Mouse (Mus musculus): ENCODE results near the gene Zmiz1. TPM values are rescaled to one million over a fixed set of nuclear protein-coding genes. Genes with fewer than 3 reads are reported as not detected.

Zmiz1 gene
- total and polyA plus RNA-seq, 2 experiments from 2014 or later, result 38.0 to 75.6 TPM

DNA sequence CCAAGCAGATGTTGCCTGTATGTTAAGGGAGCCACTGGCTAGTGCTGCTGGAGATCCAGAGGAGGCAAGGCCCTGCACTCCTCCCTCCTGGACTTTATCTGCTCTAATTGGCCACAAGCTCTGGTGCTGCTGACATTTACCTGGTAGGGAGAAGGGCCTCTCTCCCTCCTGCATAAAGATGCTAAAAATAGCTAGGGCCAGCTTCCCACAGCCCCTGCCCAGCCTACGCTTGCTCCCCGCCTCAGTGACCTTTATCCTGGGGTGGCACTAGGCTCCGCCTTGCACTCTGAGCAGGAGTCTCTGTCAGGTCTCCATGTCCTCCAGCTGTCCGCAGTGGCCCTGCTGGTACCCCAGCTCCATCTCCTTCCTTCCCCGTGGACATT lies 49.8 kb downstream of the Zmiz1 start:
- H3K36me3 ChIP-seq (ENCODE audit: insufficient read depth), result peaks cover 11% of the 10 kb centered on the region; the same call in 1 of the 2 replicates
- ATAC-seq, result no peak
- WGBS, result 89% methylated on average over 5 of the region's 5 CpGs

DNA sequence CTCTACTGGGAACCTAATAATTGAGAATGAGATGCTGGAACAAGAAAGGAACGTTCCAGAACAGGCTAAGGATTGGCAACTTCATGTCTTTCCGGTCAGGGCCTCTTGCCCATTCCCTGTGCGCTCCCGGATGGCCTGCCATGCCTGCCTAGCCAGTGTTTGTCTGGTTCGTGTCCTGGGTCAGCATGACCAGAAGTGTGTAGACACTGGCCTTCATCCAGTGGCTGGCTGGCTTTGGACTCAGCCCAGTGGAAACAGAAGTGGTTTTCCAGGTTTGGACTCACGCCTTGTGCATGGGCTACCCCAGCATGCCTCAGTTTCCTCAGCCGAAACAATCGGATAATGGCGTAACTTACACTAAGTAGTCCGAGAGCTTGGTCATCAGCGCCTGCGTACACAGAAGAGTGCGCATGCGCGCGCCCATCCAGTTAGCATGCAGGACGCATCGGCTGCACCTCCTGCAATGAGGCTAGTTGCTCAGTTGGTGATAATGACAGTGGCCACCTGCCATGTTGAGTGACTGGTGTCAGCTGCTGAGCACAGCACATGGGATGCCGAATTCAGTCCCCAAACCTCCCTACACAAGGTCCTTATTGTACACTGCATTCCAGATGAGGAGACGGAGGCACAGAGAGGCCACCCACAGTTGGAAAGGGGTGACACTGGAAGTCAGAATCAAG lies 50.6 kb downstream of the Zmiz1 start:
- Histone ChIP-seq H3K9me3 (ENCODE audit: low read length) (no peaks in the 10 kb centered on the region), H3K27ac (ENCODE audit: low read depth, low read length) (no peak overlapping the region), H3K4me1 (ENCODE audit: insufficient read depth) (peaks cover 13% of the 10 kb centered on the region), H3K4me2 (ENCODE audit: low read depth) (no peak overlapping the region), H3K27me3 (ENCODE audit: insufficient read depth, low read length) (no peaks in the 10 kb centered on the region), H3K4me3 (ENCODE audit: low read depth, low read length) (no peak overlapping the region), H3K36me3 (ENCODE audit: insufficient read depth) (peaks cover 6% of the 10 kb centered on the region; the same call in 1 of the 2 replicates), H3K9ac (no peak overlapping the region)
- no peak for DNase-seq
- ATAC-seq, result no peak
- no peak for TF ChIP-seq CTCF (IDR thresholded peaks at IDR 0.05; ENCODE audit: low read depth)
- 88% methylated on average over 20 of the region's 20 CpGs for WGBS

More for the DNA sequence above, 49.8 kb downstream of the Zmiz1 start:
- peaks cover 13% of the 10 kb centered on the region for H3K4me1 ChIP-seq (ENCODE audit: insufficient read depth)
- no peaks in the 10 kb centered on the region for H3K27me3 ChIP-seq (ENCODE audit: insufficient read depth, low read length)
- H3K9ac ChIP-seq, result no peak overlapping the region
- H3K4me3 ChIP-seq (ENCODE audit: low read depth, low read length), result no peak overlapping the region
- H3K27ac ChIP-seq (ENCODE audit: low read depth, low read length), result no peak overlapping the region
- TF ChIP-seq CTCF (IDR thresholded peaks at IDR 0.05; ENCODE audit: low read depth), result no peak
- no peak overlapping the region for H3K4me2 ChIP-seq (ENCODE audit: low read depth)
- DNase-seq, result no peak
- no peaks in the 10 kb centered on the region for H3K9me3 ChIP-seq (ENCODE audit: low read length)

DNA sequence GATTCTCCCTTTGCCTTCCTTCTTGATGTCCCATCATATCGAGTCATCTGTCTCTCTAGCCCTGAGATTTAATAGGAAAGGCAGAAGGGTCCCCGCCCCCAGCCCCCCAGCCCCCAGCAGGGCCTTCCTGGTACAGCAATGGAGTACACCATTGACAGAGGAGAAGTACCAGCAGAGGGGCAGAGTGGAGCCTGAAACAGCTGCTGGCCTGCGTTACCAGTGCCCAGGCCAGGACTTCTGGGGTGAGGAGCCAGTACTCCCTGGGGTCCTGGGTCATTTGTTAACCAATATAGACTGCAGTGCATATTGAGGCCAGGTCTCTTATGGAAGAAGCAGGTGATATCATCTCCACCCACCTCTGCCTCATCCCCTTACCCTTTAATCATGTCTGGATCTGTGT lies 51.4 kb downstream of the Zmiz1 start:
- no peaks in the 10 kb centered on the region for H3K27me3 ChIP-seq (ENCODE audit: insufficient read depth, low read length)
- H3K27ac ChIP-seq (ENCODE audit: low read depth, low read length), result no peak overlapping the region
- peaks cover 13% of the 10 kb centered on the region for H3K4me1 ChIP-seq (ENCODE audit: insufficient read depth)
- no peak overlapping the region for H3K4me2 ChIP-seq (ENCODE audit: low read depth)
- ATAC-seq, result no peak
- WGBS, result 91% methylated on average over 3 of the region's 3 CpGs
- no peak for DNase-seq
- H3K36me3 ChIP-seq (ENCODE audit: insufficient read depth), result peaks cover 6% of the 10 kb centered on the region; the same call in 1 of the 2 replicates
- no peaks in the 10 kb centered on the region for H3K9me3 ChIP-seq (ENCODE audit: low read length)
- no peak overlapping the region for H3K9ac ChIP-seq
- no peak overlapping the region for H3K4me3 ChIP-seq (ENCODE audit: low read depth, low read length)
- no peak for TF ChIP-seq CTCF (IDR thresholded peaks at IDR 0.05; ENCODE audit: low read depth)

DNA sequence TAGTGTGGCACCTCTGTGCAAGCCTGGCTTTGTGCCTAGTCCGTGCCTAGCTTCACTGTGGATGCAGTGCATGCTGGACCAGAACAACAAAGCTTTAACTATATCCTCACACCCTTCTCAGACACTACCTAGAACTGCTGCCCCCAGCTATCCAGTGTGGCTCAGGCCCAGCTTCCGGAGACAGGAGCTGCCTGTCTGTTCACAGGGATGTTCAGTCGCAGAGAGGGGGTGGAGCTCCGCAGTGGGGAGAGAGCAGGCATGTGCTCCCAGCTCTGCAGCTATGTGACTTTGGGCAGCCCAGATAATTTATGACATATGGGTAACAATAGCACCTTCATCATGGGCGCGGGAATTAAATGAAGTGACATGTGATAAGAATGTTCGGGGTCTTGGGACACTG lies 52.0 kb downstream of the Zmiz1 start:
- Histone ChIP-seq H3K4me3 (ENCODE audit: low read depth, low read length) (no peak overlapping the region), H3K36me3 (ENCODE audit: insufficient read depth) (peaks cover 6% of the 10 kb centered on the region; the same call in 1 of the 2 replicates), H3K27ac (ENCODE audit: low read depth, low read length) (no peak overlapping the region), H3K9me3 (ENCODE audit: low read length) (no peaks in the 10 kb centered on the region), H3K9ac (no peak overlapping the region), H3K4me1 (ENCODE audit: insufficient read depth) (peaks cover 13% of the 10 kb centered on the region), H3K4me2 (ENCODE audit: low read depth) (no peak overlapping the region), H3K27me3 (ENCODE audit: insufficient read depth, low read length) (no peaks in the 10 kb centered on the region)
- ATAC-seq (no peak), DNase-seq (no peak)
- 66% methylated on average over 7 of the region's 7 CpGs for WGBS
- no peak for TF ChIP-seq CTCF (IDR thresholded peaks at IDR 0.05; ENCODE audit: low read depth)

DNA sequence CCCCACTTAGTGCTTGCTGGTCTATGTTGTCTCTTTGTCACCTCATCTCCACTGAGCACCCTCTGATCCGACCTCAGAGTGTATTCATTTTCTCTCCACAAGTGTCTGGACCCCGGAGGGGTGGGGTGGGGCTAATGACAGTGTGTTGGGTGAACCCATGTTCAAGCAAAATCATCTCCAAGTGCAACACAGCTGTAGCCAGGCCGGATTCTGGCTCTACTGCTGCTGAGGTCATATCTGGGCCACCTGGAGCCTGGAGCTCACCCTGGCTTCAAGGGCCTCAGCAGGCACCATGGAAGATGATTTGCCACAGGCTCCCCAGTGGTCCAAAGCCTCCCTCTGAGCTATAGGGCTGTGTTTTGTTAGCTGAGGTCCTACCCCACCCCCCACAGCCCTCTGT lies 52.6 kb downstream of the Zmiz1 start:
- DNase-seq (no peak), ATAC-seq (no peak)
- H3K9ac ChIP-seq, result no peak overlapping the region
- no peaks in the 10 kb centered on the region for H3K9me3 ChIP-seq (ENCODE audit: low read length)
- H3K27ac ChIP-seq (ENCODE audit: low read depth, low read length), result no peak overlapping the region
- no peak overlapping the region for H3K4me2 ChIP-seq (ENCODE audit: low read depth)
- TF ChIP-seq CTCF (IDR thresholded peaks at IDR 0.05; ENCODE audit: low read depth), result no peak
- no peaks in the 10 kb centered on the region for H3K27me3 ChIP-seq (ENCODE audit: insufficient read depth, low read length)
- WGBS, result 55% methylated on average over 3 of the region's 3 CpGs
- H3K4me1 ChIP-seq (ENCODE audit: insufficient read depth), result peaks cover 13% of the 10 kb centered on the region
- H3K4me3 ChIP-seq (ENCODE audit: low read depth, low read length), result no peak overlapping the region
- H3K36me3 ChIP-seq (ENCODE audit: insufficient read depth), result peaks cover 6% of the 10 kb centered on the region; the same call in 1 of the 2 replicates

DNA sequence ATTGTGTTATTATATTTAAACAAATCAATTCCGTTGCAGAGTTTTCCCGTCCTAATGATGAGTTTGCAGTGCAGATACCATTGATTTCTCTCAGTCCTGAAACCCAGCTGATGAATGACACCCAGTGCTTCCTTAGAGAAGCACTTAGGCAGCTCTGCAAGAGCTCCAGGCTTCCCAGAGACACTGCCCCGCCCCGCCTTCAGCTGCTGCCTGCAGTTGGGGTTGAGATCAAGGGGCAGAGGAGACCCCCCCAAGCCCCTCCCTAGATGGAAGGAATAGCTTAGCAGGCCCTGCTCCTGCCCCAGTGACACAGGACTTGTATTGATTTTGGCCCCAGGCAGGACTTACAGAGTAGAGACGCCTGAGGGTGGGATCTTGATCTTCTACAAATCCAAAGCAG lies 53.0 kb downstream of the Zmiz1 start:
- no peaks in the 10 kb centered on the region for H3K9me3 ChIP-seq (ENCODE audit: low read length)
- peak overlapping the region; percentile 35; the same call in 1 of the 2 replicates for H3K27ac ChIP-seq (ENCODE audit: low read depth, low read length)
- DNase-seq (no peak), ATAC-seq (no peak)
- no peaks in the 10 kb centered on the region for H3K27me3 ChIP-seq (ENCODE audit: insufficient read depth, low read length)
- no peak overlapping the region for H3K9ac ChIP-seq
- WGBS, result 44% methylated on average over 5 of the region's 5 CpGs
- H3K4me3 ChIP-seq (ENCODE audit: low read depth, low read length), result no peak overlapping the region
- no peak for TF ChIP-seq CTCF (IDR thresholded peaks at IDR 0.05; ENCODE audit: low read depth)
- no peak overlapping the region for H3K4me2 ChIP-seq (ENCODE audit: low read depth)
- peaks cover 6% of the 10 kb centered on the region; the same call in 1 of the 2 replicates for H3K36me3 ChIP-seq (ENCODE audit: insufficient read depth)
- peaks cover 13% of the 10 kb centered on the region for H3K4me1 ChIP-seq (ENCODE audit: insufficient read depth)

DNA sequence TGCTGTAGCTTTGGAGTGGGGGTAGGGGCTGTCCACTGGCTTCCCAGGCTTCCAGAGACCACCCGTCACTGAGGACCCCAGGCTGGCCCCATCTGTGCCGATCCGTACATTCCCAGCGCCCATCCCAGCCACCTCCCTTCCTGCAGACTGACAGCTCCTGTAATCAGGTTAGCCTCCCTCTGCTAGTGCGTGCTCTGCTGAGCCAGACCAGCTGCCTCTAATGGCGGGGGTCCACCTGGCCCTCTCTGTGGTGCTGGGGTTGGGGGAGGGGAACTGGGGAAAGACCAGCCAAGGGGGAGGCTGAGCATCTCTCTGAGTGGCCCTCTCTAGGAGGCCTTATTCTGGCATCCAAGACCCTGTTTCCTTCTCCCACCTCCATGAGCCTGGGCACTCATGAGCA lies 53.8 kb downstream of the Zmiz1 start:
- Histone ChIP-seq H3K27me3 (ENCODE audit: insufficient read depth, low read length) (no peaks in the 10 kb centered on the region), H3K27ac (ENCODE audit: low read depth, low read length) (no peak overlapping the region), H3K9ac (no peak overlapping the region), H3K4me3 (ENCODE audit: low read depth, low read length) (no peak overlapping the region), H3K4me2 (ENCODE audit: low read depth) (no peak overlapping the region), H3K4me1 (ENCODE audit: insufficient read depth) (peaks cover 13% of the 10 kb centered on the region), H3K36me3 (ENCODE audit: insufficient read depth) (peaks cover 6% of the 10 kb centered on the region; the same call in 1 of the 2 replicates), H3K9me3 (ENCODE audit: low read length) (no peaks in the 10 kb centered on the region)
- WGBS, result 28% methylated on average over 6 of the region's 6 CpGs
- no peak for TF ChIP-seq CTCF (IDR thresholded peaks at IDR 0.05; ENCODE audit: low read depth)
- DNase-seq, result no peak
- ATAC-seq, result peak; percentile 37; the same call in 1 of the 2 replicates
